Mouse (Mus musculus): ENCODE results near the gene Mief2.
A peak's percentile ranks its signal among the peaks of the same experiment; 100 is the strongest.

The Mief2 gene

GRCm38 (mm10) chr11:60719263-60719662 lies 8.9 kb upstream of the Mief2 start:
- no peak for DNase-seq (ENCODE audit: low spot score)

GRCm38 (mm10) chr11:60726601-60727391 lies 1.4 kb upstream of the Mief2 start, which contains the start of gene Flii:
Flii (minus strand) TSS chr11:60727263.
- peak; percentile 79 for DNase-seq (ENCODE audit: low spot score)

GRCm38 (mm10) chr11:60727392-60728140 lies 632 bp upstream of the Mief2 start:
- DNase-seq (ENCODE audit: low spot score) = no peak

GRCm38 (mm10) chr11:60729217-60729641 lies 1.0 kb downstream of the Mief2 start:
- DNase-seq (ENCODE audit: low spot score) = no peak

- DNase-seq (ENCODE audit: low spot score) = no peak
Measured at GRCm38 (mm10) chr11:60730169-60730568, 2.0 kb downstream of the Mief2 start.

- no peak for DNase-seq (ENCODE audit: low spot score)
Measured at GRCm38 (mm10) chr11:60731251-60731650, 3.1 kb downstream of the Mief2 start.

GRCm38 (mm10) chr11:60734206-60734605 lies 6.0 kb downstream of the Mief2 start:
- DNase-seq (ENCODE audit: low spot score) = no peak

GRCm38 (mm10) chr11:60735191-60735590 lies 7.0 kb downstream of the Mief2 start:
- DNase-seq (ENCODE audit: low spot score) = no peak

GRCm38 (mm10) chr11:60736491-60736890 lies 8.3 kb downstream of the Mief2 start:
- no peak for DNase-seq (ENCODE audit: low spot score)

GRCm38 (mm10) chr11:60737450-60737849 lies 9.3 kb downstream of the Mief2 start:
- DNase-seq (ENCODE audit: low spot score) = no peak

- no peak for DNase-seq (ENCODE audit: low spot score)
Measured at GRCm38 (mm10) chr11:60740321-60740720, 12.1 kb downstream of the Mief2 start.

- no peak for DNase-seq (ENCODE audit: low spot score)
Measured at GRCm38 (mm10) chr11:60755570-60755969, 27.4 kb downstream of the Mief2 start.

- DNase-seq (ENCODE audit: low spot score) = no peak
Measured at GRCm38 (mm10) chr11:60761681-60762080, 33.5 kb downstream of the Mief2 start.

GRCm38 (mm10) chr11:60766969-60767368 lies 38.8 kb downstream of the Mief2 start:
- no peak for DNase-seq (ENCODE audit: low spot score)

- no peak for DNase-seq (ENCODE audit: low spot score)
Measured at GRCm38 (mm10) chr11:60769322-60769721, 41.1 kb downstream of the Mief2 start.

- no peak for DNase-seq (ENCODE audit: low spot score)
Measured at GRCm38 (mm10) chr11:60770776-60771175, 42.6 kb downstream of the Mief2 start.

- no peak for DNase-seq (ENCODE audit: low spot score)
Measured at GRCm38 (mm10) chr11:60772161-60772560, 44.0 kb downstream of the Mief2 start.

- no peak for DNase-seq (ENCODE audit: low spot score)
Measured at GRCm38 (mm10) chr11:60774158-60774689, 46.0 kb downstream of the Mief2 start.

GRCm38 (mm10) chr11:60774841-60775240 lies 46.6 kb downstream of the Mief2 start:
- no peak for DNase-seq (ENCODE audit: low spot score)

GRCm38 (mm10) chr11:60775578-60775977 lies 47.4 kb downstream of the Mief2 start:
- DNase-seq (ENCODE audit: low spot score) = no peak

GRCm38 (mm10) chr11:60776107-60776828 lies 48.1 kb downstream of the Mief2 start:
- no peak for DNase-seq (ENCODE audit: low spot score)

All from ovary, postnatal 14 days (tissue).